Mouse (Mus musculus) liver, embryonic 12.5 days (tissue): Measurements from ENCODE around the gene Ppp5c. TPM values are rescaled to one million over a fixed set of nuclear protein-coding genes. Genes with fewer than 3 reads are reported as not detected.

Experiments
- ATAC-seq: fragments of 200-750 bp; cut with Nextera tagmentation; 2 replicates; pipeline ENCODE4 v1.8.0; 2017; ENCODE audit warnings: moderate number of reproducible peaks, mild to moderate bottlenecking, moderate library complexity
- H3K27ac ChIP-seq: fragments of 300-500 bp; sonication (generic); 2 replicates; pipeline ENCODE4 v1.5.1; 2016; ENCODE audit warnings: mild to moderate bottlenecking
- H3K27me3 ChIP-seq: fragments of 300-500 bp; sonication (generic); replicated peaks from 2 replicates; pipeline ENCODE4 v1.6.1; 2016; ENCODE audit warnings: mild to moderate bottlenecking, moderate library complexity
- H3K36me3 ChIP-seq: fragments of 300-500 bp; sonication (generic); 2 replicates; pipeline ENCODE4 v1.6.1; 2016; ENCODE audit warnings: mild to moderate bottlenecking, moderate library complexity
- H3K4me1 ChIP-seq: fragments of 300-500 bp; sonication (generic); 2 replicates; pipeline ENCODE4 v1.6.1; 2016
- H3K4me2 ChIP-seq: fragments of 300-500 bp; sonication (generic); 2 replicates; pipeline ENCODE4 v1.6.1; 2016; ENCODE audit warnings: mild to moderate bottlenecking, moderate library complexity
- H3K4me3 ChIP-seq: fragments of 300-500 bp; sonication (generic); 2 replicates; pipeline ENCODE4 v1.5.1; 2016; ENCODE audit warnings: mild to moderate bottlenecking, moderate library complexity
- H3K9ac ChIP-seq: fragments of 300-500 bp; sonication (generic); 2 replicates; pipeline ENCODE4 v1.6.1; 2016; ENCODE audit warnings: mild to moderate bottlenecking, moderate library complexity
- H3K9me3 ChIP-seq: fragments of 300-500 bp; sonication (generic); replicated peaks from 2 replicates; pipeline ENCODE4 v1.6.1; 2016; ENCODE audit warnings: mild to moderate bottlenecking, moderate library complexity
- WGBS: fragments of 180-500 bp; shearing (Covaris S2); methylation state at CpG from one replicate; pipeline ENCODE4 v1.1.7; 2016; ENCODE audit not compliant: insufficient replicate concordance; 5-methylcytosine and 5-hydroxymethylcytosine counted together
- polyA plus RNA-seq: library from polyadenylated mRNA; unstranded; fragments of >200 nt; fragmentation: Nextera tagmentation; extraction: Ambion mirVana; gene quantifications from 2 replicates; pipeline ENCODE4 v1.2.1, GENCODE M21; 2016

The Ppp5c gene
- polyA plus RNA-seq, 1 experiment from 2014 or later: 75.2 TPM

GRCm38 (mm10) chr7:16990006-16990744, 37.5 kb downstream of the Ppp5c start:
- peaks cover 11% of the 10 kb centered on the region for H3K27me3 ChIP-seq
- 15% methylated on average over 15 of the region's 15 CpGs for WGBS
- peak overlapping the region; percentile 35; the same call in 1 of the 2 replicates for H3K9ac ChIP-seq
- H3K27ac ChIP-seq: peak overlapping the region; percentile 69
- no peaks in the 10 kb centered on the region for H3K9me3 ChIP-seq
- ATAC-seq: no peak
- peaks cover 51% of the 10 kb centered on the region for H3K4me1 ChIP-seq
- no peaks in the 10 kb centered on the region for H3K36me3 ChIP-seq
- H3K4me3 ChIP-seq: no peak overlapping the region
- peak overlapping the region; percentile 45 for H3K4me2 ChIP-seq

- no peaks in the 10 kb centered on the region for H3K36me3 ChIP-seq
- no peaks in the 10 kb centered on the region for H3K27me3 ChIP-seq
- no peak overlapping the region for H3K4me3 ChIP-seq
- no peak overlapping the region for H3K9ac ChIP-seq
- WGBS: 75% methylated on average over 3 of the region's 3 CpGs
- no peak overlapping the region for H3K4me2 ChIP-seq
- H3K4me1 ChIP-seq: peaks cover 33% of the 10 kb centered on the region
- no peak overlapping the region for H3K27ac ChIP-seq
- no peak for ATAC-seq
- no peaks in the 10 kb centered on the region for H3K9me3 ChIP-seq
These were observed 39.3 kb downstream of the Ppp5c start for GRCm38 (mm10) chr7:16988405-16988804.

- Histone ChIP-seq H3K27ac (no peak overlapping the region), H3K4me2 (no peak overlapping the region)
These were observed 40.1 kb downstream of the Ppp5c start for GRCm38 (mm10) chr7:16987541-16988149.

GRCm38 (mm10) chr7:16982859-16983568, 44.7 kb downstream of the Ppp5c start, which contains the start of gene Gm42372:
Gene Gm42372 (plus strand): TSS chr7:16983086.
- Histone ChIP-seq H3K27ac (no peak within 1 kb of the TSS), H3K9me3 (no peaks in the 10 kb centered on the region), H3K9ac (no peak within 1 kb of the TSS), H3K4me2 (0 out of 2 replicates have a peak within 1 kb of the TSS, but pooled peaks have one; percentile 19), H3K27me3 (no peaks in the 10 kb centered on the region), H3K4me1 (peaks cover 31% of the 10 kb centered on the region), H3K36me3 (no peaks in the 10 kb centered on the region), H3K4me3 (no peak within 1 kb of the TSS)
- no peak for ATAC-seq
- 33% methylated on average over 26 of the region's 26 CpGs for WGBS

More at GRCm38 (mm10) chr7:16987541-16988149, 40.1 kb downstream of the Ppp5c start:
- Histone ChIP-seq H3K9ac (no peak overlapping the region), H3K4me3 (no peak overlapping the region), H3K27me3 (no peaks in the 10 kb centered on the region), H3K9me3 (no peaks in the 10 kb centered on the region), H3K4me1 (peaks cover 33% of the 10 kb centered on the region), H3K36me3 (no peaks in the 10 kb centered on the region)
- WGBS: 65% methylated on average over 7 of the region's 7 CpGs
- ATAC-seq: no peak

- Histone ChIP-seq H3K4me2 (peak overlapping the region; percentile 66), H3K27me3 (no peaks in the 10 kb centered on the region), H3K27ac (peak overlapping the region; percentile 80), H3K9ac (peak overlapping the region; percentile 53), H3K9me3 (no peaks in the 10 kb centered on the region), H3K4me3 (peak overlapping the region; percentile 40), H3K36me3 (no peaks in the 10 kb centered on the region), H3K4me1 (peaks cover 40% of the 10 kb centered on the region)
- 4% methylated on average over 12 of the region's 12 CpGs for WGBS
- peak; percentile 30; the same call in 1 of the 2 replicates for ATAC-seq
These were observed 47.4 kb downstream of the Ppp5c start for GRCm38 (mm10) chr7:16980348-16980747.

GRCm38 (mm10) chr7:16978593-16978992, 49.1 kb downstream of the Ppp5c start:
- Histone ChIP-seq H3K4me1 (peaks cover 40% of the 10 kb centered on the region), H3K9ac (peak overlapping the region; percentile 27; the same call in 1 of the 2 replicates), H3K27me3 (no peaks in the 10 kb centered on the region), H3K4me3 (no peak overlapping the region), H3K9me3 (no peaks in the 10 kb centered on the region), H3K36me3 (no peaks in the 10 kb centered on the region), H3K4me2 (peak overlapping the region; percentile 50), H3K27ac (peak overlapping the region; percentile 55; the same call in 1 of the 2 replicates)
- ATAC-seq: peak; percentile 41; the same call in 1 of the 2 replicates
- 71% methylated on average over 3 of the region's 3 CpGs for WGBS

GRCm38 (mm10) chr7:16978173-16978572, 49.6 kb downstream of the Ppp5c start:
- H3K9me3 ChIP-seq: no peaks in the 10 kb centered on the region
- peak overlapping the region; percentile 55; the same call in 1 of the 2 replicates for H3K27ac ChIP-seq
- WGBS: 37% methylated on average over 6 of the region's 6 CpGs
- H3K4me1 ChIP-seq: peaks cover 40% of the 10 kb centered on the region
- H3K4me2 ChIP-seq: peak overlapping the region; percentile 50
- peak; percentile 91 for ATAC-seq
- H3K9ac ChIP-seq: peak overlapping the region; percentile 27; the same call in 1 of the 2 replicates
- no peak overlapping the region for H3K4me3 ChIP-seq
- H3K36me3 ChIP-seq: no peaks in the 10 kb centered on the region
- no peaks in the 10 kb centered on the region for H3K27me3 ChIP-seq

GRCm38 (mm10) chr7:16976298-16976697, 51.4 kb downstream of the Ppp5c start:
- Histone ChIP-seq H3K4me2 (no peak overlapping the region), H3K9ac (no peak overlapping the region), H3K4me1 (peaks cover 35% of the 10 kb centered on the region), H3K27me3 (no peaks in the 10 kb centered on the region), H3K27ac (no peak overlapping the region), H3K36me3 (no peaks in the 10 kb centered on the region), H3K9me3 (no peaks in the 10 kb centered on the region), H3K4me3 (no peak overlapping the region)
- ATAC-seq: no peak
- WGBS: 64% methylated on average over 8 of the region's 8 CpGs

- Histone ChIP-seq H3K9me3 (no peaks in the 10 kb centered on the region), H3K4me1 (peaks cover 20% of the 10 kb centered on the region), H3K27ac (no peak overlapping the region), H3K4me3 (no peak overlapping the region), H3K4me2 (no peak overlapping the region), H3K27me3 (no peaks in the 10 kb centered on the region), H3K36me3 (no peaks in the 10 kb centered on the region), H3K9ac (no peak overlapping the region)
- no peak for ATAC-seq
- 36% methylated on average over 6 of the region's 6 CpGs for WGBS
These were observed 53.7 kb downstream of the Ppp5c start for GRCm38 (mm10) chr7:16974018-16974417.

- ATAC-seq: no peak
These were observed 56.6 kb downstream of the Ppp5c start for GRCm38 (mm10) chr7:16971160-16971559.

GRCm38 (mm10) chr7:16968414-16968813, 59.3 kb downstream of the Ppp5c start:
- H3K4me2 ChIP-seq: no peak overlapping the region
- no peak for ATAC-seq

More at GRCm38 (mm10) chr7:16971160-16971559, 56.6 kb downstream of the Ppp5c start:
- 42% methylated on average over 3 of the region's 3 CpGs for WGBS
- H3K27me3 ChIP-seq: no peaks in the 10 kb centered on the region
- no peaks in the 10 kb centered on the region; the same call in 1 of the 2 replicates for H3K4me1 ChIP-seq
- no peak overlapping the region for H3K27ac ChIP-seq
- no peaks in the 10 kb centered on the region for H3K36me3 ChIP-seq
- no peaks in the 10 kb centered on the region for H3K9me3 ChIP-seq
- H3K9ac ChIP-seq: no peak overlapping the region
- H3K4me2 ChIP-seq: no peak overlapping the region
- no peak overlapping the region for H3K4me3 ChIP-seq

More at GRCm38 (mm10) chr7:16968414-16968813, 59.3 kb downstream of the Ppp5c start:
- no peaks in the 10 kb centered on the region for H3K9me3 ChIP-seq
- whole genome bisulfite sequencing: 64% methylated on average over 6 of the region's 6 CpGs
- H3K27me3 ChIP-seq: no peaks in the 10 kb centered on the region
- H3K36me3 ChIP-seq: no peaks in the 10 kb centered on the region
- no peak overlapping the region for H3K27ac ChIP-seq
- no peak overlapping the region for H3K4me3 ChIP-seq
- H3K9ac ChIP-seq: no peak overlapping the region
- H3K4me1 ChIP-seq: no peaks in the 10 kb centered on the region; the same call in 1 of the 2 replicates
